Mouse (Mus musculus): Measurements from ENCODE around the gene Dhx16. TPM values are rescaled to one million over a fixed set of nuclear protein-coding genes. Genes with fewer than 3 reads are reported as not detected.
A peak's percentile ranks its signal among the peaks of the same experiment; 100 is the strongest.

The Dhx16 gene
- total and polyA plus RNA-seq, 2 experiments: 18.5 to 52.2 TPM

DNA sequence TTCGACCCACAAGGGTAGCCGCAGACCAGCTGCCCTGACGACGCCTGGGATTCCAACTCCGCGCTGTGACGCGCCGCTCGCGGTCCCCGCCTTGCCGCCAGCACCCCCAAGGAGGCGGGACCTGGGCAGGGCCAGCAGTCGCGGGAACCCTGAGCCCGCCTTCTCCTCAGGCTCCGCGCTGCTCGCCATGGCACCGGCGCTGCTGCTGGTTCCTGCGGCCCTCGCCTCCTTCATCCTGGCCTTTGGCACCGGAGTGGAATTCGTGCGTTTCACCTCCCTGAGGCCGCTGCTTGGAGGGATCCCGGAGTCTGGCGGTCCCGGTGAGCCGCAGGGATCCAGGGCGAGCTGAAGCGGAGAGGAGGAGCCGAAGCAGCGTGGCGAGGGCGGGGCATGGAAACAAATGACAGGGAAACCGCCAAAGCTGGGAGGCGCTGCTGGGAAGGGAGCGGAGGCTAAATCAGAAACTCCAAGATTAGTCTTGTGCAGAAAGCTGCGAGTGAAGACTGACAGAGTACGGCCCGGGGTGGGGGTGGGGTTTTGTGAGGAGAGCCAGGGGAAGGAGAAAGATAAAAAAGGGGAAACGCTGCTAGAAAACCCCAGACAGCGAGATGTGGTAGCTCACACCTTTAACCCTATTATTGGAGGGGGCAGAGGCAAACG is 18.3 kb upstream of the Dhx16 start, which contains the start of gene Nrm:
Gene Nrm, plus strand, starts transcription at position 121 of the 660 bp plus-strand sequence.
- no peak for TF ChIP-seq POLR2A (IDR thresholded peaks at IDR 0.05; ENCODE audit: extremely low read depth, insufficient read depth, low read length)
- TF ChIP-seq CTCF (IDR thresholded peaks at IDR 0.05; ENCODE audit: low read depth, low read length): peak; percentile 68
- peak; percentile 68 for DNase-seq (ENCODE audit: extremely low read depth, low read depth, low spot score)

DNA sequence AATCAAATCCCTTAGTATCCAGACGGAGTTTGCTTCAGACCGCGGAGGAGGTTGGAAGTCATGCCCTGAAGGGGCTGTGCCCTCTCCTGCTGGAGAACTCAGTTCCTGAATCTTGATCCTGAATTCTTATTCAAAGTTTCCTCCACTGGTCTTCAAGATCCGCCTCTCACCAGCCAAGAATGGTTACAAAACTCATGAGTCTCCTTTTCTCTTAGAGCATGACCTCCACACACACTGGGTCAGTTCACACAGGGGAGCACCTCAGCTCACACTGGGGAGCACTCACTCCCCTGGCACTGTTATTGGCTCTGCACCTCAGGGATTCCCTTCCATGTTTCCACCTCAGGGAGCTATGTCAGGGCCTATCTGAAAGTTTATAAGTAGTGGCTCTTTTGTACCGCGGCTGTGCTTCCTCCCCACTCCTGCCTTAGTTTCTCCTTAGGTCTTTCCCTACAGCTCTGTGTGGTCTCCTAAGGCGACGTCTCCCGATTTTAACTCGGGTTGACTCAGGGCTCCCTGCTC is 14.7 kb upstream of the Dhx16 start:
- TF ChIP-seq CTCF (IDR thresholded peaks at IDR 0.05; ENCODE audit: low read depth, low read length) (no peak), POLR2A (IDR thresholded peaks at IDR 0.05; ENCODE audit: extremely low read depth, insufficient read depth, low read length) (no peak)
- Histone ChIP-seq H3K27ac (replicated peaks; ENCODE audit: insufficient read depth, low read depth, low read length) (no peak overlapping the region), H3K4me1 (ENCODE audit: control insufficient read depth, insufficient read depth, low read length) (peaks cover 4% of the 10 kb centered on the region; the same call in 1 of the 2 replicates), H3K27me3 (ENCODE audit: control insufficient read depth, insufficient read depth, low read length) (peaks cover 6% of the 10 kb centered on the region; the same call in 1 of the 2 replicates), H3K4me3 (ENCODE audit: insufficient read depth, low read depth, low read length) (0 out of 2 replicates have a peak overlapping the region, but pooled peaks have one; percentile 77), H3K36me3 (ENCODE audit: control insufficient read depth, insufficient read depth, low read length) (no peaks in the 10 kb centered on the region), H3K79me2 (ENCODE audit: control insufficient read depth, insufficient read depth, low read length) (no peaks in the 10 kb centered on the region), H3K9ac (ENCODE audit: low read depth, low read length) (no peak overlapping the region)
- 47% methylated on average over 10 of the region's 10 CpGs for WGBS
- DNase-seq (ENCODE audit: extremely low read depth, low read depth, low spot score): no peak

More for the DNA sequence above, 18.3 kb upstream of the Dhx16 start, which contains the start of gene Nrm:
- 1% methylated on average over 47 of the region's 47 CpGs for WGBS
- Histone ChIP-seq H3K4me1 (ENCODE audit: control insufficient read depth, insufficient read depth, low read length) (peaks cover 2% of the 10 kb centered on the region; the same call in 1 of the 2 replicates), H3K9ac (ENCODE audit: low read depth, low read length) (peak within 1 kb of the TSS; percentile 83), H3K4me3 (ENCODE audit: insufficient read depth, low read depth, low read length) (peak within 1 kb of the TSS; percentile 96), H3K79me2 (ENCODE audit: control insufficient read depth, insufficient read depth, low read length) (no peaks in the 10 kb centered on the region), H3K36me3 (ENCODE audit: control insufficient read depth, insufficient read depth, low read length) (no peaks in the 10 kb centered on the region), H3K27me3 (ENCODE audit: control insufficient read depth, insufficient read depth, low read length) (peaks cover 6% of the 10 kb centered on the region; the same call in 1 of the 2 replicates), H3K27ac (replicated peaks; ENCODE audit: insufficient read depth, low read depth, low read length) (peak within 1 kb of the TSS; percentile 35; the same call in 1 of the 2 replicates)

DNA sequence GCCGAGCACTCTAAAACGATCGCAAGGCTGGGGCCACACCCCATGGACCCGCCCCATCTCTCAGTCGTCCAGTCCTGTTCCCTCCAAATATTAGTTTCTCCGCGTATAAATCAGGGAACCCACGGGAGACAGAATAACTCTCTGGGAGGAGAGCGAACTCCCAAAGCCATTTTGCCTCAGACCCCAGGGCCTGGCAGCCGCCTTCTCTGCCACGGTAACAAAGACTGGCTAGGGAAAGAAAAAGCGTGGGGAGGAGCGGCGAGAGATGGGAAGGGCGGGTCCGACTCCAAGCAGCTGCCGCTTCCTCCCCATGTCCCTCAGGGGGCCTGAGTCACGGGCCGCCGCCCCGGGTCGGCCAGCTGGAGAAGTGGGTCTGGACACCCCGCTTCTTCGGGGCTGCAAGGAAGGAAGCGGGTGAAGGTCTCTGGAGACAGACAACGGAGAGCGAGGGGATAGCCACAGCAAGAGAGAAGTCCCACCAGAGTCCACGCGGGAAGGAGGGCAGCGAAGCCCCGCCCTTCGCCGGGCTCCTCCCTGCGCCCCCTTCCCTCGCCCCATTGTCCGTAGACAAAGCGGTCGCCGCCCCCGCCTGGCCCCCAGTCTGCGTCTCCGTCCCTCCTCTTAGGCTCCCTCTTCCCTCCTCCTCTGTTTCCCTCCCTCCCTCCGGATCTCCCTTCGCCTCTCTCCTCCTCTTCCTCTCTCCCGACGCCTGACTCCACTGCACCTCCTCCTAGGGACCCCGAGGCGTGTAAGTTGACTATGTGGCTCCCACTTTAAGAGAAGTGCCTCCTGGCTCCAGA is 13.9 kb upstream of the Dhx16 start, which contains the start of gene Ppp1r18:
Gene Ppp1r18, plus strand, starts transcription at position 113 of the 800 bp plus-strand sequence.
- Histone ChIP-seq H3K27me3 (ENCODE audit: control insufficient read depth, insufficient read depth, low read length) (peaks cover 6% of the 10 kb centered on the region; the same call in 1 of the 2 replicates), H3K36me3 (ENCODE audit: control insufficient read depth, insufficient read depth, low read length) (no peaks in the 10 kb centered on the region), H3K27ac (replicated peaks; ENCODE audit: insufficient read depth, low read depth, low read length) (peak within 1 kb of the TSS; percentile 65), H3K4me3 (ENCODE audit: insufficient read depth, low read depth, low read length) (peak within 1 kb of the TSS; percentile 77), H3K79me2 (ENCODE audit: control insufficient read depth, insufficient read depth, low read length) (no peaks in the 10 kb centered on the region), H3K4me1 (ENCODE audit: control insufficient read depth, insufficient read depth, low read length) (peaks cover 6% of the 10 kb centered on the region), H3K9ac (ENCODE audit: low read depth, low read length) (peak within 1 kb of the TSS; percentile 78)
- 3% methylated on average over 48 of the region's 48 CpGs for WGBS
- DNase-seq (ENCODE audit: extremely low read depth, low read depth, low spot score): no peak
- no peak for TF ChIP-seq POLR2A (IDR thresholded peaks at IDR 0.05; ENCODE audit: extremely low read depth, insufficient read depth, low read length)
- TF ChIP-seq CTCF (IDR thresholded peaks at IDR 0.05; ENCODE audit: low read depth, low read length): no peak

DNA sequence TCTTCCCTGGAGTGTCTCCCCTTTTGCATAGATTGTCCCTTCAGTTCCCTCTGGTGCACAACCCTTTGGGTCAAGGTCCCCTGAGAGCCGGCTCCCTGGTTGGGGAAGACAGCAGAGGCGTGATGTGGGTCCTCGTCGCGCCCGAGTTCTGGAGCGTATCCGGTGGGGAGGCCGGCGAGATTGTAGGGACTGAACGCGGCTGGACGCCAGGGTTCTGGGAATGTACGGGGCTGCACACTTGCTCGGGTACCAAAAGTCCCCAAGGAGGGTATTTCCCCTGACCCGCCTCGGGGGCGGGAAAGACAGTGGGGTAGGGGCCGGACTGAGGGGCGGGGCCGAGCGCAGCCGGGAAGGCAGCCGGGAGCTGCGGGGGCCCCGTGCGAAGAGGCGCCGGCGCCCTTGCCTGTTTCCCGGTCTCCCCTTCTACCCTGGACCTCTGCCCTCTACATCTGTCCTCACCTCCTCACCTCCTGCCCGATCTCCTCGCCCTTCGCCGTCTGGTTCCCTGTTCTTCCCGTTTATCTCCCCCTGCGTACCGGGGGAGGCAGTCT is 13.3 kb upstream of the Dhx16 start:
- Histone ChIP-seq H3K79me2 (ENCODE audit: control insufficient read depth, insufficient read depth, low read length) (no peaks in the 10 kb centered on the region), H3K4me1 (ENCODE audit: control insufficient read depth, insufficient read depth, low read length) (peaks cover 6% of the 10 kb centered on the region), H3K27me3 (ENCODE audit: control insufficient read depth, insufficient read depth, low read length) (peaks cover 6% of the 10 kb centered on the region; the same call in 1 of the 2 replicates), H3K36me3 (ENCODE audit: control insufficient read depth, insufficient read depth, low read length) (no peaks in the 10 kb centered on the region), H3K9ac (ENCODE audit: low read depth, low read length) (peak overlapping the region; percentile 78), H3K4me3 (ENCODE audit: insufficient read depth, low read depth, low read length) (peak overlapping the region; percentile 77), H3K27ac (replicated peaks; ENCODE audit: insufficient read depth, low read depth, low read length) (peak overlapping the region; percentile 65)
- TF ChIP-seq POLR2A (IDR thresholded peaks at IDR 0.05; ENCODE audit: extremely low read depth, insufficient read depth, low read length) (0 out of 2 replicates have a peak, but pooled peaks have one; percentile 5), CTCF (IDR thresholded peaks at IDR 0.05; ENCODE audit: low read depth, low read length) (no peak)
- WGBS: 2% methylated on average over 38 of the region's 38 CpGs
- DNase-seq (ENCODE audit: extremely low read depth, low read depth, low spot score): no peak

Measured in liver, adult 2 months (tissue).